Mouse (Mus musculus) lung, postnatal 0 days (tissue): ENCODE data around the gene Cacnb2. TPM values are rescaled to one million over a fixed set of nuclear protein-coding genes. Genes with fewer than 3 reads are reported as not detected.
"Not testable (repeated sequence)": the region's sequence is repeated elsewhere in the genome, so short reads cannot be mapped to it uniquely, and the experiment has no call there.

ENCODE experiments used
- ATAC-seq: fragments of 200-750 bp; cut with Nextera tagmentation; 2 replicates; pipeline ENCODE4 v1.8.0; 2017; ENCODE audit warnings: moderate library complexity
- DNase-seq: peaks from one replicate; pipeline ENCODE4 v3.0.0-alpha.2; 2016; ENCODE audit warnings: low spot score
- H3K27ac ChIP-seq: fragments of 300-500 bp; sonication (generic); 2 replicates; pipeline ENCODE4 v1.5.1; 2014; ENCODE audit warnings: antibody characterized with exemption, mild to moderate bottlenecking, low read length, mixed read lengths
- H3K27me3 ChIP-seq: fragments of 300-500 bp; sonication (generic); replicated peaks from 2 replicates; pipeline ENCODE4 v1.6.1; 2014; ENCODE audit warnings: low read length, mixed read lengths; ENCODE audit not compliant: insufficient read depth
- H3K36me3 ChIP-seq: fragments of 300-500 bp; sonication (generic); 2 replicates; pipeline ENCODE4 v1.6.1; 2014; ENCODE audit warnings: low read length, mixed read lengths; ENCODE audit not compliant: insufficient read depth
- H3K4me1 ChIP-seq: fragments of 300-500 bp; sonication (generic); 2 replicates; pipeline ENCODE4 v1.6.1; 2014; ENCODE audit warnings: antibody characterized with exemption, low read depth, low read length, mixed read lengths; ENCODE audit not compliant: insufficient read depth
- H3K4me2 ChIP-seq: fragments of 300-500 bp; sonication (generic); replicated peaks from 2 replicates; pipeline ENCODE4 v1.6.1; 2014; ENCODE audit warnings: low read depth, mild to moderate bottlenecking, low read length, moderate library complexity, mixed read lengths
- H3K4me3 ChIP-seq: fragments of 300-500 bp; sonication (generic); 2 replicates; pipeline ENCODE4 v1.5.1; 2014; ENCODE audit warnings: low read depth, low read length
- H3K9ac ChIP-seq: fragments of 300-500 bp; sonication (generic); replicated peaks from 2 replicates; pipeline ENCODE4 v1.6.1; 2014; ENCODE audit warnings: low read depth, mild to moderate bottlenecking
- H3K9me3 ChIP-seq: fragments of 300-500 bp; sonication (generic); 2 replicates; pipeline ENCODE4 v1.6.1; 2016; ENCODE audit warnings: low read length, mixed read lengths
- CTCF ChIP-seq: IDR thresholded peaks from 2 replicates; pipeline ENCODE4 v1.5.1; 2016; ENCODE audit warnings: antibody characterized with exemption, mild to moderate bottlenecking
- EP300 ChIP-seq: IDR thresholded peaks from 2 replicates; pipeline ENCODE4 v1.6.1; 2016; ENCODE audit warnings: antibody characterized with exemption, mild to moderate bottlenecking, control low read depth
- WGBS: fragments of 180-500 bp; shearing (Covaris S2); extraction: QIAGEN DNeasy Blood & Tissue Kit; methylation state at CpG from one replicate; pipeline ENCODE4 v1.1.7; 2014; 5-methylcytosine and 5-hydroxymethylcytosine counted together
- polyA plus RNA-seq: library from polyadenylated mRNA; unstranded; fragments of >200 nt; fragmentation: Nextera tagmentation; extraction: Ambion mirVana; gene quantifications from 2 replicates; pipeline ENCODE4 v1.2.1, GENCODE M21; 2015

Gene Cacnb2
- polyA plus RNA-seq, 1 experiment from 2014 or later: 5.1 TPM

DNA sequence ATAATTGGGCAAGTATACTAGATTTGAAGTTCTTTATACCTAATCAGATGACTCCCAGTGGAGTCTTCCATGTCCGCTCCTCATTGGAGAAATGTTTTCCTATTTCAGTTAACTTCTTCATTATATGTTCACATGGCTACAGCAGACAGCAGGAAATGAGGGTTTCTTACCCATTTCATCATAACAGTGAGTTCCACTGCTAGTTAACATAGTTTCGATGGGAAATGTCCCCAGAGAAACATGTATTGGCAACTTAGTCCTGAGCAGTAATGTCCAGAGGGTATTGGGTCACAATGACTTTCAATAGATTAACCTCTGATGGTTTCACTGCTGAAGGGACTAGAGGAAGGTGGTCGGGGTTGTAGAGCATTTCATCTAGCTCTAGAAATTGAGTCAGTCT lies 110.2 kb downstream of the Cacnb2 start:
- Histone ChIP-seq H3K27ac (no peak overlapping the region), H3K4me3 (no peak overlapping the region), H3K36me3 (no peaks in the 10 kb centered on the region), H3K9ac (no peak overlapping the region), H3K27me3 (no peaks in the 10 kb centered on the region), H3K4me2 (no peak overlapping the region), H3K9me3 (no peaks in the 10 kb centered on the region), H3K4me1 (no peaks in the 10 kb centered on the region)
- ATAC-seq (no peak), DNase-seq (no peak)
- 92% methylated on average over 3 of the region's 3 CpGs for WGBS
- TF ChIP-seq EP300 (no peak), CTCF (no peak)

- no peaks in the 10 kb centered on the region for H3K9me3 ChIP-seq
- no peaks in the 10 kb centered on the region for H3K4me1 ChIP-seq
- WGBS: 73% methylated on average over 1 of the region's 1 CpGs
- no peak overlapping the region for H3K9ac ChIP-seq
- no peak for DNase-seq
- H3K36me3 ChIP-seq: no peaks in the 10 kb centered on the region
- H3K27me3 ChIP-seq: no peaks in the 10 kb centered on the region
- no peak overlapping the region for H3K27ac ChIP-seq
- H3K4me3 ChIP-seq: no peak overlapping the region
- H3K4me2 ChIP-seq: no peak overlapping the region
- ATAC-seq: no peak
- TF ChIP-seq CTCF (no peak), EP300 (no peak)
Measured at GRCm38 (mm10) chr2:14716666-14717065, 113.8 kb downstream of the Cacnb2 start.

GRCm38 (mm10) chr2:14719119-14719718 lies 116.3 kb downstream of the Cacnb2 start:
- Histone ChIP-seq H3K4me2 (no peak overlapping the region), H3K36me3 (no peaks in the 10 kb centered on the region), H3K9ac (no peak overlapping the region), H3K27ac (no peak overlapping the region), H3K9me3 (no peaks in the 10 kb centered on the region), H3K27me3 (no peaks in the 10 kb centered on the region), H3K4me1 (no peaks in the 10 kb centered on the region), H3K4me3 (no peak overlapping the region)
- no peak for ATAC-seq
- TF ChIP-seq CTCF (no peak), EP300 (no peak)
- WGBS: 88% methylated on average over 9 of the region's 9 CpGs
- DNase-seq: no peak

GRCm38 (mm10) chr2:14725437-14725836 lies 122.5 kb downstream of the Cacnb2 start:
- ATAC-seq (no peak), DNase-seq (no peak)
- no peak overlapping the region for H3K4me3 ChIP-seq
- H3K27ac ChIP-seq: no peak overlapping the region
- H3K36me3 ChIP-seq: no peaks in the 10 kb centered on the region
- H3K4me1 ChIP-seq: no peaks in the 10 kb centered on the region
- TF ChIP-seq CTCF (no peak), EP300 (no peak)
- no peak overlapping the region for H3K4me2 ChIP-seq
- no peaks in the 10 kb centered on the region for H3K27me3 ChIP-seq
- H3K9ac ChIP-seq: no peak overlapping the region
- H3K9me3 ChIP-seq: no peaks in the 10 kb centered on the region

GRCm38 (mm10) chr2:14726601-14727000 lies 123.7 kb downstream of the Cacnb2 start:
- not testable (repeated sequence) for H3K9ac ChIP-seq, H3K27me3 ChIP-seq, H3K4me3 ChIP-seq, H3K27ac ChIP-seq, H3K36me3 ChIP-seq, H3K9me3 ChIP-seq, H3K4me1 ChIP-seq, H3K4me2 ChIP-seq, DNase-seq, ATAC-seq
- 94% methylated on average over 12 of the region's 13 CpGs for WGBS

DNA sequence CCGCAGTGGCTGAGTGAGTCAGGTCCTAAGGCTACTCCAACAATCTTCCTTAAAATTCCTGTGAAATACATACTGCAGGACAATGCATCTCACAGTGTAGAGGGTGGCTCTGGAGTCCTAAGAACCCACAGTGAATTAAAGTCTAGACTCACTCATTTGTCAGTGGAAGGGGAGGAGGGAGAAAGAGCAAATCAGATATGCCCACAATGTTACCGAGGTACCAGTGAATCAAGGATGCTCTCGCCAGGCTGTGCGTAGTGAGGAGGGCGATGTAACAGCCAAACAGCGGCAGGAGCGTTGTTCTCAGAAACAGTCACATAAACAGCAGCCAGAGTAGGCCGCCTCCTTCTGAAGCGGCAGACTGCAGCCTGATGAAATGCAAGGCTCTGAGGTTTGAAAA lies 136.0 kb downstream of the Cacnb2 start:
- Histone ChIP-seq H3K9ac (no peak overlapping the region), H3K4me3 (no peak overlapping the region)
- ATAC-seq: no peak

GRCm38 (mm10) chr2:14739510-14739909 lies 136.6 kb downstream of the Cacnb2 start:
- ATAC-seq (no peak), DNase-seq (no peak)
- Histone ChIP-seq H3K4me2 (no peak overlapping the region), H3K27me3 (no peaks in the 10 kb centered on the region), H3K4me1 (no peaks in the 10 kb centered on the region), H3K4me3 (no peak overlapping the region), H3K27ac (no peak overlapping the region), H3K36me3 (no peaks in the 10 kb centered on the region), H3K9ac (no peak overlapping the region), H3K9me3 (no peaks in the 10 kb centered on the region)
- WGBS: 65% methylated on average over 15 of the region's 15 CpGs
- TF ChIP-seq CTCF (no peak), EP300 (no peak)

More for the DNA sequence above, 136.0 kb downstream of the Cacnb2 start:
- Histone ChIP-seq H3K27me3 (no peaks in the 10 kb centered on the region), H3K9me3 (no peaks in the 10 kb centered on the region), H3K27ac (no peak overlapping the region), H3K4me1 (no peaks in the 10 kb centered on the region), H3K36me3 (no peaks in the 10 kb centered on the region), H3K4me2 (no peak overlapping the region)
- no peak for DNase-seq
- 47% methylated on average over 9 of the region's 9 CpGs for WGBS
- no peak for TF ChIP-seq EP300
- no peak for TF ChIP-seq CTCF
